In genomic region chr8:123254099-123254885, GRCm38 (mm10) we compare ENCODE assay signal across 8 mouse cellular contexts. TPM values are rescaled to one million over a fixed set of nuclear protein-coding genes. Genes with fewer than 3 reads are reported as not detected.
DNase-seq lines count a peak whose midpoint lies in the region; ATAC-seq and TF ChIP-seq lines count a peak whose summit lies in the region.

Gene Zfp276 (plus strand): TSS chr8:123254195.
Gene Vps9d1 (minus strand): TSS chr8:123254348.

- DNase-seq in MEL (ENCODE audit: low read depth, low spot score) = peak; percentile 88
- DNase-seq in cerebellum, adult 11-12 months = peak; percentile 78
- DNase-seq in heart, postnatal 25 days (ENCODE audit: low spot score) = peak; percentile 70
- peak; percentile 68 to 83 for DNase-seq in layer of hippocampus, adult 2 months (ENCODE audit: low spot score in 2 of 2)
- peak; percentile 77 for DNase-seq in ovary, adult 18-20 months (ENCODE audit: low spot score)
- peak; percentile 84 for DNase-seq in thymus, postnatal 0 days (ENCODE audit: low spot score)

- H3K27me3 ChIP-seq in MEL (ENCODE audit: control insufficient read depth in 1 of 2, insufficient read depth in 2 of 2, low read length in 2 of 2) = no peaks in the 10 kb centered on the region
- H3K27me3 ChIP-seq in forebrain, embryonic 16.5 days (replicated peaks; ENCODE audit: control insufficient read depth, insufficient read depth, low read length) = no peaks in the 10 kb centered on the region
- H3K27me3 ChIP-seq in lung, embryonic 15.5 days = no peaks in the 10 kb centered on the region

- TF ChIP-seq CTCF in MEL (IDR thresholded peaks at IDR 0.05 in 2 of 3, conservative IDR thresholded peaks at IDR 0.05 in 1 of 3; ENCODE audit: control insufficient read depth in 1 of 3, insufficient read depth in 1 of 3, low read depth in 2 of 3, low read length in 3 of 3, poor library complexity in 1 of 3, severe bottlenecking in 1 of 3) = no peak
- 0 out of 2 replicates have a peak, but pooled peaks have one; percentile 17 for TF ChIP-seq CTCF in layer of hippocampus, adult 2 months (conservative IDR thresholded peaks at IDR 0.05)

- H3K79me2 ChIP-seq in MEL (ENCODE audit: control insufficient read depth, insufficient read depth, low read length, poor library complexity) = peaks cover 13% of the 10 kb centered on the region

- under 1% methylated on average over 88 of the region's 99 CpGs for WGBS in forebrain, embryonic 16.5 days
- under 1% methylated on average over 91 of the region's 99 CpGs for WGBS in lung, embryonic 15.5 days

- peak in 1 of 2 experiments; percentile 68; a peak in 1 of 4 replicates for TF ChIP-seq POLR2A in MEL (IDR thresholded peaks at IDR 0.05; ENCODE audit: control insufficient read depth in 1 of 2, insufficient read depth in 1 of 2, low read depth in 1 of 2, low read length in 2 of 2, poor library complexity in 1 of 2)

- intact Hi-C loops in heart, postnatal 25 days (cut with DNase I) = loop anchor here (5.0 kb wide), 1 partner anchor 42 kb away; the partner anchor contains the start of genes Chmp1a and Spata33

- TF ChIP-seq EP300 in MEL (IDR thresholded peaks at IDR 0.05; ENCODE audit: low read depth in 1 of 2, low read length in 2 of 2) = no peak

- peaks cover 0 to 9% of the 10 kb centered on the region in 2 experiments; a peak in 2 of 4 replicates for H3K36me3 ChIP-seq in MEL (ENCODE audit: control insufficient read depth in 1 of 2, insufficient read depth in 2 of 2, low read length in 2 of 2)
- peaks cover 12% of the 10 kb centered on the region; the same call in 1 of the 2 replicates for H3K36me3 ChIP-seq in forebrain, embryonic 16.5 days (ENCODE audit: control insufficient read depth, insufficient read depth)
- peaks cover 51% of the 10 kb centered on the region for H3K36me3 ChIP-seq in lung, embryonic 15.5 days

- H3K9me3 ChIP-seq in MEL (replicated peaks; ENCODE audit: insufficient read depth, low read length) = no peaks in the 10 kb centered on the region
- no peaks in the 10 kb centered on the region for H3K9me3 ChIP-seq in forebrain, embryonic 16.5 days (ENCODE audit: control insufficient read depth, low read length)
- no peaks in the 10 kb centered on the region for H3K9me3 ChIP-seq in lung, embryonic 15.5 days

- peak; percentile 98 for ATAC-seq in forebrain, embryonic 16.5 days
- peak; percentile 96 for ATAC-seq in lung, embryonic 15.5 days (ENCODE audit: borderline replicate concordance, extremely low read depth, low FRiP score, low TSS enrichment)

- no peak for TF ChIP-seq RAD21 in MEL (IDR thresholded peaks at IDR 0.05; ENCODE audit: low read depth, low read length)

- H3K4me3 ChIP-seq in MEL (ENCODE audit: control insufficient read depth in 1 of 2, insufficient read depth in 1 of 2, low read depth in 2 of 2, low read length in 2 of 2) = peak within 1 kb of the TSS; percentile 84 to 98
- peak within 1 kb of the TSS; percentile 78 for H3K4me3 ChIP-seq in forebrain, embryonic 16.5 days (replicated peaks; ENCODE audit: low read length)
- H3K4me3 ChIP-seq in layer of hippocampus, adult 2 months = peak within 1 kb of the TSS; percentile 98
- H3K4me3 ChIP-seq in lung, embryonic 15.5 days = peak within 1 kb of the TSS; percentile 90

- peak within 1 kb of the TSS; percentile 29; the same call in 1 of the 2 replicates for H3K27ac ChIP-seq in MEL (ENCODE audit: control insufficient read depth, low read depth, low read length)
- peak within 1 kb of the TSS; percentile 80 for H3K27ac ChIP-seq in forebrain, embryonic 16.5 days (ENCODE audit: low read length)
- H3K27ac ChIP-seq in layer of hippocampus, adult 2 months = peak within 1 kb of the TSS; percentile 99
- peak within 1 kb of the TSS; percentile 69 for H3K27ac ChIP-seq in lung, embryonic 15.5 days

- peak within 1 kb of the TSS; percentile 96 for H3K9ac ChIP-seq in MEL (ENCODE audit: control insufficient read depth, low read depth, low read length, poor library complexity, severe bottlenecking)
- H3K9ac ChIP-seq in forebrain, embryonic 16.5 days (replicated peaks; ENCODE audit: low read depth, low read length) = peak within 1 kb of the TSS; percentile 92
- peak within 1 kb of the TSS; percentile 97 for H3K9ac ChIP-seq in lung, embryonic 15.5 days

- peaks cover 0 to 16% of the 10 kb centered on the region in 2 experiments; a peak in 2 of 4 replicates for H3K4me1 ChIP-seq in MEL (ENCODE audit: control insufficient read depth in 1 of 2, insufficient read depth in 2 of 2, low read length in 2 of 2)
- peaks cover 26% of the 10 kb centered on the region for H3K4me1 ChIP-seq in forebrain, embryonic 16.5 days (replicated peaks; ENCODE audit: control insufficient read depth, insufficient read depth, low read length)
- H3K4me1 ChIP-seq in lung, embryonic 15.5 days = peaks cover 20% of the 10 kb centered on the region

- peak within 1 kb of the TSS; percentile 97 for H3K4me2 ChIP-seq in forebrain, embryonic 16.5 days (ENCODE audit: low read length)
- H3K4me2 ChIP-seq in lung, embryonic 15.5 days = peak within 1 kb of the TSS; percentile 92

TF ChIP-seq in MEL, 35 proteins besides CTCF, POLR2A, EP300 and RAD21 (continues in another document):
- TF ChIP-seq GABPA (IDR thresholded peaks at IDR 0.05; ENCODE audit: low read depth, low read length) (no peak), MAX (IDR thresholded peaks at IDR 0.05; ENCODE audit: low read length) (no peak), KAT2A (conservative IDR thresholded peaks at IDR 0.05; ENCODE audit: low read depth, low read length) (no peak; the same call in 1 of the 2 replicates), BHLHE40 (IDR thresholded peaks at IDR 0.05; ENCODE audit: borderline replicate concordance, low read depth, low read length) (no peak), E2F4 (IDR thresholded peaks at IDR 0.05; ENCODE audit: borderline replicate concordance, low read depth, low read length) (no peak), CHD2 (IDR thresholded peaks at IDR 0.05; ENCODE audit: low read length) (no peak), ZMIZ1 (IDR thresholded peaks at IDR 0.05; ENCODE audit: low read depth, low read length) (no peak; the same call in 1 of the 2 replicates), ELF1 (IDR thresholded peaks at IDR 0.05; ENCODE audit: low read depth, low read length) (peak; percentile 39; the same call in 1 of the 2 replicates), USF1 (IDR thresholded peaks at IDR 0.05; ENCODE audit: low read depth, low read length) (no peak), MYB (IDR thresholded peaks at IDR 0.05; ENCODE audit: low read depth, low read length) (no peak), POLR2AphosphoS5 (IDR thresholded peaks at IDR 0.05; ENCODE audit: borderline replicate concordance, low read depth, low read length) (no peak), SMC3 (IDR thresholded peaks at IDR 0.05; ENCODE audit: low read depth, low read length) (no peak), ZNF384 (IDR thresholded peaks at IDR 0.05; ENCODE audit: low read depth, low read length) (no peak), HCFC1 (IDR thresholded peaks at IDR 0.05; ENCODE audit: low read depth, low read length) (peak; percentile 87), ZC3H11A (IDR thresholded peaks at IDR 0.05; ENCODE audit: low read depth, low read length) (no peak), UBTF (IDR thresholded peaks at IDR 0.05; ENCODE audit: borderline replicate concordance, insufficient read depth, low read depth, low read length) (peak; percentile 77; the same call in 1 of the 2 replicates), NRF1 (IDR thresholded peaks at IDR 0.05; ENCODE audit: insufficient read depth, low read depth, low read length, poor library complexity, severe bottlenecking) (no peak), MYC (IDR thresholded peaks at IDR 0.05; ENCODE audit: low read depth, low read length) (no peak), POLR2AphosphoS2 (IDR thresholded peaks at IDR 0.05; ENCODE audit: low read length) (peak; percentile 50; the same call in 1 of the 2 replicates), MAZ (IDR thresholded peaks at IDR 0.05; ENCODE audit: low read depth, low read length) (no peak), MAFK (IDR thresholded peaks at IDR 0.05; ENCODE audit: borderline replicate concordance, low read depth, low read length) (no peak), CHD1 (IDR thresholded peaks at IDR 0.05; ENCODE audit: low read depth, low read length) (0 out of 2 replicates have a peak, but pooled peaks have one; percentile 51), ZKSCAN1 (IDR thresholded peaks at IDR 0.05; ENCODE audit: low read depth, low read length) (no peak), USF2 (IDR thresholded peaks at IDR 0.05; ENCODE audit: borderline replicate concordance in 1 of 2, insufficient read depth in 1 of 2, low read depth in 1 of 2, low read length in 2 of 2) (no peak), ETS1 (IDR thresholded peaks at IDR 0.05; ENCODE audit: low read depth, low read length) (no peak), MXI1 (IDR thresholded peaks at IDR 0.05; ENCODE audit: low read depth, low read length) (0 out of 2 replicates have a peak, but pooled peaks have one; percentile 2), JUND (IDR thresholded peaks at IDR 0.05; ENCODE audit: low read depth, low read length) (no peak), GATA1 (IDR thresholded peaks at IDR 0.05; ENCODE audit: low read depth, low read length) (no peak), NELFE (IDR thresholded peaks at IDR 0.05; ENCODE audit: low read depth, low read length) (peak; percentile 64)

RNA-seq across cellular contexts. Expression of gene Zfp276, which starts in this region (rescaled TPM):
- total RNA-seq in MEL (2012; rRNA removed) = 11.8 and 16.0 TPM in 2 replicates
- polyA plus RNA-seq in MEL (2012; ENCODE audit: insufficient read depth in 1 of 2, insufficient read length in 2 of 2, low read depth in 1 of 2, low replicate concordance in 2 of 2, missing spikeins in 1 of 2) = 10 to 100 TPM in 1 of 2 experiments, not detected in 1; 19.2 TPM
- polyA plus RNA-seq in forebrain, embryonic 16.5 days (2015; fragmentation: Nextera tagmentation; extraction: Ambion mirVana) = 26.8 and 31.2 TPM in 2 replicates
- 10 to 100 TPM; 11.9 to 12.1 TPM for total RNA-seq in heart, postnatal 25 days (2021)
- total RNA-seq in layer of hippocampus, adult 2 months (2021) = 10 to 100 TPM; 20.3 to 24.8 TPM
- 19.4 and 21.6 TPM in 2 replicates for polyA plus RNA-seq in lung, embryonic 15.5 days (2015; fragmentation: Nextera tagmentation; extraction: Ambion mirVana)
- polyA plus RNA-seq in thymus, postnatal 0 days (2015; fragmentation: Nextera tagmentation; extraction: Ambion mirVana) = 15.8 and 18.8 TPM in 2 replicates

RNA-seq across cellular contexts. Expression of gene Vps9d1, which starts in this region (rescaled TPM):
- 3.0 and 4.4 TPM in 2 replicates for total RNA-seq in MEL (2012; rRNA removed)
- 10 to 100 TPM in 1 of 2 experiments, not detected in 1; 12.2 TPM for polyA plus RNA-seq in MEL (2012; ENCODE audit: insufficient read depth in 1 of 2, insufficient read length in 2 of 2, low read depth in 1 of 2, low replicate concordance in 2 of 2, missing spikeins in 1 of 2)
- polyA plus RNA-seq in forebrain, embryonic 16.5 days (2015; fragmentation: Nextera tagmentation; extraction: Ambion mirVana) = 44.9 and 60.5 TPM in 2 replicates
- total RNA-seq in heart, postnatal 25 days (2021) = 10 to 100 TPM; 29.9 to 31.2 TPM
- 10 to 100 TPM; 59.5 to 70.3 TPM for total RNA-seq in layer of hippocampus, adult 2 months (2021)
- polyA plus RNA-seq in lung, embryonic 15.5 days (2015; fragmentation: Nextera tagmentation; extraction: Ambion mirVana) = 21.9 and 24.6 TPM in 2 replicates
- polyA plus RNA-seq in thymus, postnatal 0 days (2015; fragmentation: Nextera tagmentation; extraction: Ambion mirVana) = 11.5 and 12.0 TPM in 2 replicates

Comparison
In these comparisons a context has a peak if more than half of its experiments do, and no peak if none do; other contexts are left out.
1. Peak in every context shown above with its lines: DNase-seq, ATAC-seq, H3K4me3 ChIP-seq and H3K27ac ChIP-seq.
2. H3K27ac ChIP-seq: peak in every context shown above with its lines; median percentile 99 in layer of hippocampus, adult 2 months; 80 in forebrain, embryonic 16.5 days; 69 in lung, embryonic 15.5 days; 29 in MEL.